Mouse (Mus musculus) midbrain, embryonic 16.5 days (tissue): ENCODE data around the gene Pde8a. TPM values are rescaled to one million over a fixed set of nuclear protein-coding genes. Genes with fewer than 3 reads are reported as not detected.
"Not testable (repeated sequence)": the region's sequence is repeated elsewhere in the genome, so short reads cannot be mapped to it uniquely, and the experiment has no call there.

Experiments used
- ATAC-seq: fragments of 200-750 bp; cut with Nextera tagmentation; 2 replicates; pipeline ENCODE4 v1.8.0; 2017; ENCODE audit warnings: moderate TSS enrichment
- H3K27ac ChIP-seq: fragments of 300-500 bp; sonication (generic); 2 replicates; pipeline ENCODE4 v1.5.1; 2014; ENCODE audit warnings: mild to moderate bottlenecking, low read length, mixed read lengths
- H3K27me3 ChIP-seq: fragments of 300-500 bp; sonication (generic); 2 replicates; pipeline ENCODE4 v1.6.1; 2014; ENCODE audit warnings: low read depth, low read length, mixed read lengths; ENCODE audit not compliant: control insufficient read depth, insufficient read depth
- H3K36me3 ChIP-seq: fragments of 300-500 bp; sonication (generic); 2 replicates; pipeline ENCODE4 v1.6.1; 2014; ENCODE audit warnings: mild to moderate bottlenecking, low read length, moderate library complexity, mixed read lengths; ENCODE audit not compliant: control insufficient read depth, insufficient read depth
- H3K4me1 ChIP-seq: fragments of 300-500 bp; sonication (generic); 2 replicates; pipeline ENCODE4 v1.6.1; 2014; ENCODE audit warnings: mild to moderate bottlenecking, low read length, mixed read lengths; ENCODE audit not compliant: control insufficient read depth, insufficient read depth
- H3K4me2 ChIP-seq: fragments of 300-500 bp; sonication (generic); 2 replicates; pipeline ENCODE4 v1.6.1; 2014; ENCODE audit warnings: mild to moderate bottlenecking, low read length, mixed read lengths
- H3K4me3 ChIP-seq: fragments of 300-500 bp; sonication (generic); 2 replicates; pipeline ENCODE4 v1.5.1; 2014; ENCODE audit warnings: low read depth, mild to moderate bottlenecking, low read length, moderate library complexity, mixed read lengths
- H3K9ac ChIP-seq: fragments of 300-500 bp; sonication (generic); 2 replicates; pipeline ENCODE4 v1.6.1; 2014; ENCODE audit warnings: low read depth, low read length, mixed read lengths
- H3K9me3 ChIP-seq: fragments of 300-500 bp; sonication (generic); replicated peaks from 2 replicates; pipeline ENCODE4 v1.6.1; 2014; ENCODE audit warnings: mild to moderate bottlenecking, low read length, mixed read lengths; ENCODE audit not compliant: control insufficient read depth, poor library complexity, severe bottlenecking
- WGBS: fragments of 180-500 bp; shearing (Covaris S2); extraction: QIAGEN DNeasy Blood & Tissue Kit; methylation state at CpG from one replicate; pipeline ENCODE4 v1.1.7; 2014; 5-methylcytosine and 5-hydroxymethylcytosine counted together
- polyA plus RNA-seq: library from polyadenylated mRNA; unstranded; fragments of >200 nt; fragmentation: Nextera tagmentation; extraction: Ambion mirVana; gene quantifications from 2 replicates; pipeline ENCODE4 v1.2.1, GENCODE M21; 2015

The Pde8a gene
- polyA plus RNA-seq, 1 experiment from 2014 or later: 1.6 TPM

GRCm38 (mm10) chr7:81182492-81183175 is 30.8 kb upstream of the Pde8a start:
- H3K9ac ChIP-seq: no peak overlapping the region
- H3K4me3 ChIP-seq: no peak overlapping the region
- no peaks in the 10 kb centered on the region for H3K27me3 ChIP-seq
- no peak for ATAC-seq
- H3K27ac ChIP-seq: no peak overlapping the region
- no peaks in the 10 kb centered on the region for H3K36me3 ChIP-seq
- WGBS: 80% methylated on average over 10 of the region's 10 CpGs
- H3K9me3 ChIP-seq: no peaks in the 10 kb centered on the region
- no peaks in the 10 kb centered on the region for H3K4me1 ChIP-seq
- no peak overlapping the region for H3K4me2 ChIP-seq

- no peak for ATAC-seq
- H3K4me3 ChIP-seq: no peak overlapping the region
- no peaks in the 10 kb centered on the region for H3K36me3 ChIP-seq
- H3K4me1 ChIP-seq: no peaks in the 10 kb centered on the region
- no peaks in the 10 kb centered on the region for H3K27me3 ChIP-seq
- H3K9me3 ChIP-seq: no peaks in the 10 kb centered on the region
- no peak overlapping the region for H3K9ac ChIP-seq
- no peak overlapping the region for H3K4me2 ChIP-seq
- no peak overlapping the region for H3K27ac ChIP-seq
Observed at GRCm38 (mm10) chr7:81183181-81183580, 30.2 kb upstream of the Pde8a start.

DNA sequence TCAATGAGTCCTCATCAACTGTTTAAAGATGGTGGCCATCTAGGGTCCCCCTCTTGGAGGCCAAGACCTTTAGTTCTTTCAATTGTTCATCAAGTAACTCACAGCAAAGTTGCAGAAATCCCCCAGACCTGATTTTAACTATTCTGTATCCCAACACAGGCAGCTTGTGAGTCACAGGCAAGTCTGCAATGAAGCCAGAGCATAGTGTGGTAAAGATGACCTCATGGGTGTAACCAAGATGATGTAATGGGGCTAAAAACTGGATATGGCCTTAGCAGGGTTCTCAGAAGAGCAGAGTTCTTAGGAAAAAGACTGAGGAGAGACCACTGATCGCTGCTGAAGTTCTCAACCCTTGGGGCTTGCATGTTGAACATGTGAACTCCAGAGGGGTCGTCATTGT is 29.3 kb upstream of the Pde8a start:
- Histone ChIP-seq H3K9me3 (no peaks in the 10 kb centered on the region), H3K4me1 (no peaks in the 10 kb centered on the region), H3K27me3 (no peaks in the 10 kb centered on the region), H3K4me2 (no peak overlapping the region), H3K9ac (no peak overlapping the region), H3K36me3 (no peaks in the 10 kb centered on the region), H3K4me3 (no peak overlapping the region), H3K27ac (no peak overlapping the region)
- 91% methylated on average over 2 of the region's 2 CpGs for WGBS
- ATAC-seq: no peak

GRCm38 (mm10) chr7:81184651-81185050 is 28.7 kb upstream of the Pde8a start:
- Histone ChIP-seq H3K9me3 (no peaks in the 10 kb centered on the region), H3K27ac (no peak overlapping the region), H3K9ac (no peak overlapping the region), H3K36me3 (no peaks in the 10 kb centered on the region), H3K4me2 (no peak overlapping the region), H3K4me3 (no peak overlapping the region), H3K27me3 (no peaks in the 10 kb centered on the region), H3K4me1 (no peaks in the 10 kb centered on the region)
- no peak for ATAC-seq
- 93% methylated on average over 1 of the region's 1 CpGs for WGBS

- H3K36me3 ChIP-seq, H3K27me3 ChIP-seq, ATAC-seq, H3K4me1 ChIP-seq, H3K9ac ChIP-seq, H3K9me3 ChIP-seq, H3K4me2 ChIP-seq, H3K27ac ChIP-seq, H3K4me3 ChIP-seq: not testable (repeated sequence)
Observed at GRCm38 (mm10) chr7:81186036-81186435, 27.4 kb upstream of the Pde8a start.

GRCm38 (mm10) chr7:81189180-81189579 is 24.2 kb upstream of the Pde8a start:
- Histone ChIP-seq H3K4me3 (no peak overlapping the region), H3K36me3 (no peaks in the 10 kb centered on the region), H3K27me3 (no peaks in the 10 kb centered on the region), H3K4me1 (no peaks in the 10 kb centered on the region), H3K9me3 (no peaks in the 10 kb centered on the region), H3K9ac (no peak overlapping the region), H3K27ac (no peak overlapping the region), H3K4me2 (no peak overlapping the region)
- 88% methylated on average over 9 of the region's 9 CpGs for WGBS
- ATAC-seq: no peak

- Histone ChIP-seq H3K4me3 (no peak overlapping the region), H3K9me3 (no peaks in the 10 kb centered on the region), H3K36me3 (no peaks in the 10 kb centered on the region), H3K27me3 (no peaks in the 10 kb centered on the region), H3K4me1 (no peaks in the 10 kb centered on the region), H3K27ac (no peak overlapping the region), H3K9ac (no peak overlapping the region), H3K4me2 (no peak overlapping the region)
- 70% methylated on average over 4 of the region's 4 CpGs for WGBS
- no peak for ATAC-seq
Observed at GRCm38 (mm10) chr7:81195509-81195908, 17.9 kb upstream of the Pde8a start.

DNA sequence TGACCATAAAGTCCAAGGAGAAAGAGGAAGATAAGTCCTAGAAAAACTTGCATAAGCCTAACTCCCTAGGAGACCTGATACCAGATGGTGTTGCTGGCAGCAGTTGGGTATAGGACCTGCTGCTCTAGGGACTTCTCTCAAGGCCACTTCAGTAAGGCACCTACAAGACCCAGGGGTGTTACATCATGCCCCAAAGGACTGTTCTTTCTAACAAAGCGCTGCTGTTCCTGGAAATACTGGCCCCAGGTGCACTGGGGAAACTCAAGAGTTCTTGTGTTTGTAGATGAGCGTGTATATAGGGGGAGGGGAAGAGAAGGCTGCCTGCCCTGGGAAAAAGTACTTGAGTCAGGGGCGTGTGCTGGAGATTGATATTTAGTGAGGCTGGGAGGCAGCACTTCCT is 16.6 kb upstream of the Pde8a start:
- H3K4me3 ChIP-seq: no peak overlapping the region
- H3K27me3 ChIP-seq: no peaks in the 10 kb centered on the region
- ATAC-seq: no peak
- no peaks in the 10 kb centered on the region for H3K36me3 ChIP-seq
- WGBS: 76% methylated on average over 3 of the region's 3 CpGs
- no peak overlapping the region for H3K9ac ChIP-seq
- H3K27ac ChIP-seq: no peak overlapping the region
- no peaks in the 10 kb centered on the region for H3K4me1 ChIP-seq
- no peak overlapping the region for H3K4me2 ChIP-seq
- H3K9me3 ChIP-seq: no peaks in the 10 kb centered on the region

GRCm38 (mm10) chr7:81198538-81198937 is 14.9 kb upstream of the Pde8a start:
- Histone ChIP-seq H3K9ac (no peak overlapping the region), H3K4me2 (no peak overlapping the region), H3K9me3 (no peaks in the 10 kb centered on the region), H3K27me3 (no peaks in the 10 kb centered on the region), H3K4me1 (no peaks in the 10 kb centered on the region), H3K4me3 (no peak overlapping the region), H3K36me3 (no peaks in the 10 kb centered on the region), H3K27ac (no peak overlapping the region)
- WGBS: 43% methylated on average over 4 of the region's 4 CpGs
- ATAC-seq: no peak
